Mouse (Mus musculus): ENCODE data around the gene Oscp1. TPM values are rescaled to one million over a fixed set of nuclear protein-coding genes. Genes with fewer than 3 reads are reported as not detected.

Gene Oscp1
- polyA plus RNA-seq, 1 experiment from 2014 or later: 30.2 TPM

DNA sequence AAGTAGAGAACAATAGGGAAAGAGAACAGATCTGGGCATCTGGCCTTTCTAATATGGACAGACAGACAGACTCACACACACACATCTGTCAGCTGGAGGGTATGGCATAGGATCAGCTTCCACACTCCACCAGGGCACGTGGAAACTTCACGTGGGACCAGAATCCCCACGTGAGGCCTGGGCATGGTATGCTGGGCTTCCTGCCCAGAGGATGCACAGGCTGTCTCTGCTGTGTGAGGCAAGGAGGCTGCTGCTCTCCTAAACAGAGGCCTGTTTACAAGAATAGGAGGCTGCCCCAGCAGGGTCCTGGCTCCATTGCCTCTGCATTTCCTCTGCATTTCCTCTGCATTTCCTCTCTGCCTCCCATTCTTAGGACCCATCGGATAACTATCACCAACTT is 76.3 kb downstream of the Oscp1 start:
- no peak overlapping the region for H3K4me2 ChIP-seq
- no peaks in the 10 kb centered on the region for H3K9me3 ChIP-seq
- H3K9ac ChIP-seq: no peak overlapping the region
- peaks cover 41% of the 10 kb centered on the region for H3K4me1 ChIP-seq (replicated peaks)
- H3K27me3 ChIP-seq: no peaks in the 10 kb centered on the region
- WGBS: 88% methylated on average over 4 of the region's 4 CpGs
- H3K4me3 ChIP-seq: no peak overlapping the region
- H3K36me3 ChIP-seq: peaks cover 85% of the 10 kb centered on the region
- no peak for ATAC-seq (ENCODE audit: low read depth)
- H3K27ac ChIP-seq (replicated peaks): no peak overlapping the region

DNA sequence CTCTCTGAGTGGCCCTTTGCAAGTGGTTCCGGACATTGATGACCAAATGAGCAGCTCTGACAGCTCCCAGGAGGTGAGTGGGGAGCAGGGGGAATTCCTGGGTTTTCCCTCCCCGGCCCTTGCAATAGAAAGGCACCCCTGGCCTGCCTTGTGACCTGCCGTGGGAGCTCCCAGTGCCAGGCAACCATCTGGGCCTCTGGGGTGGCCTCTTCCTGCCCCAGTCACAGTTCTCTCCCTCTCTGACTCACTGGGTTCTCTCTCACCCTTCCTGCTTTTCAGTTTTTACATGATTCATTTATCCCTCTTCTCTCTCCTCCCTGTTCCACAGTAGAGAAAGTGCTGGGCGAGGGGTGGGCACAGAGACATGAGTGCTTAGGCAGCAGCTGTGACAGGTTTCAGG is 79.4 kb downstream of the Oscp1 start:
- Histone ChIP-seq H3K27ac (replicated peaks) (no peak overlapping the region), H3K4me1 (replicated peaks) (peaks cover 12% of the 10 kb centered on the region), H3K4me2 (no peak overlapping the region), H3K27me3 (no peaks in the 10 kb centered on the region), H3K9ac (no peak overlapping the region), H3K9me3 (no peaks in the 10 kb centered on the region), H3K4me3 (no peak overlapping the region), H3K36me3 (peaks cover 75% of the 10 kb centered on the region)
- WGBS: 72% methylated on average over 4 of the region's 4 CpGs
- no peak for ATAC-seq (ENCODE audit: low read depth)

GRCm38 (mm10) chr4:126141021-126141420 is 82.7 kb downstream of the Oscp1 start:
- ATAC-seq (ENCODE audit: low read depth): no peak
- H3K27me3 ChIP-seq: no peaks in the 10 kb centered on the region
- WGBS: 80% methylated on average over 5 of the region's 5 CpGs

More at GRCm38 (mm10) chr4:126141021-126141420, 82.7 kb downstream of the Oscp1 start:
- no peak overlapping the region for H3K9ac ChIP-seq
- H3K27ac ChIP-seq (replicated peaks): no peak overlapping the region
- peaks cover 48% of the 10 kb centered on the region for H3K36me3 ChIP-seq
- no peak overlapping the region for H3K4me3 ChIP-seq
- no peaks in the 10 kb centered on the region for H3K4me1 ChIP-seq (replicated peaks)
- no peak overlapping the region for H3K4me2 ChIP-seq
- H3K9me3 ChIP-seq: no peaks in the 10 kb centered on the region

Other genes starting within 250 kb of the Oscp1 start
- 0.50 and 1.3 TPM in 2 replicates for gene Csf3r, start 34.0 kb upstream of the Oscp1 start, polyA plus RNA-seq (2015; fragmentation: Nextera tagmentation; extraction: Ambion mirVana)
- 134 and 140 TPM in 2 replicates for gene Mrps15, start 11.6 kb upstream of the Oscp1 start, polyA plus RNA-seq (2015; fragmentation: Nextera tagmentation; extraction: Ambion mirVana)
- 47.7 and 54.3 TPM in 2 replicates for gene Lsm10, start 38.1 kb downstream of the Oscp1 start, polyA plus RNA-seq (2015; fragmentation: Nextera tagmentation; extraction: Ambion mirVana)
- gene Stk40, start 45.4 kb downstream of the Oscp1 start, polyA plus RNA-seq (2015; fragmentation: Nextera tagmentation; extraction: Ambion mirVana): 33.9 and 37.7 TPM in 2 replicates
- 15.3 and 19.8 TPM in 2 replicates for gene Eva1b, start 89.2 kb downstream of the Oscp1 start, polyA plus RNA-seq (2015; fragmentation: Nextera tagmentation; extraction: Ambion mirVana)
- gene Sh3d21, start 104.9 kb downstream of the Oscp1 start, polyA plus RNA-seq (2015; fragmentation: Nextera tagmentation; extraction: Ambion mirVana): 0.89 and 2.0 TPM in 2 replicates
- 143 and 165 TPM in 2 replicates for gene Thrap3, start 144.2 kb downstream of the Oscp1 start, polyA plus RNA-seq (2015; fragmentation: Nextera tagmentation; extraction: Ambion mirVana)
- 90.3 and 94.4 TPM in 2 replicates for gene Map7d1, start 197.8 kb downstream of the Oscp1 start, polyA plus RNA-seq (2015; fragmentation: Nextera tagmentation; extraction: Ambion mirVana)
- gene Trappc3, start 203.8 kb downstream of the Oscp1 start, polyA plus RNA-seq (2015; fragmentation: Nextera tagmentation; extraction: Ambion mirVana): 147 and 160 TPM in 2 replicates
- gene Col8a2, start 228.2 kb downstream of the Oscp1 start, polyA plus RNA-seq (2015; fragmentation: Nextera tagmentation; extraction: Ambion mirVana): 7.4 and 9.5 TPM in 2 replicates

Data from neural tube, embryonic 13.5 days (tissue).